ENCODE assay signal across 8 mouse cellular contexts in the genomic region with DNA sequence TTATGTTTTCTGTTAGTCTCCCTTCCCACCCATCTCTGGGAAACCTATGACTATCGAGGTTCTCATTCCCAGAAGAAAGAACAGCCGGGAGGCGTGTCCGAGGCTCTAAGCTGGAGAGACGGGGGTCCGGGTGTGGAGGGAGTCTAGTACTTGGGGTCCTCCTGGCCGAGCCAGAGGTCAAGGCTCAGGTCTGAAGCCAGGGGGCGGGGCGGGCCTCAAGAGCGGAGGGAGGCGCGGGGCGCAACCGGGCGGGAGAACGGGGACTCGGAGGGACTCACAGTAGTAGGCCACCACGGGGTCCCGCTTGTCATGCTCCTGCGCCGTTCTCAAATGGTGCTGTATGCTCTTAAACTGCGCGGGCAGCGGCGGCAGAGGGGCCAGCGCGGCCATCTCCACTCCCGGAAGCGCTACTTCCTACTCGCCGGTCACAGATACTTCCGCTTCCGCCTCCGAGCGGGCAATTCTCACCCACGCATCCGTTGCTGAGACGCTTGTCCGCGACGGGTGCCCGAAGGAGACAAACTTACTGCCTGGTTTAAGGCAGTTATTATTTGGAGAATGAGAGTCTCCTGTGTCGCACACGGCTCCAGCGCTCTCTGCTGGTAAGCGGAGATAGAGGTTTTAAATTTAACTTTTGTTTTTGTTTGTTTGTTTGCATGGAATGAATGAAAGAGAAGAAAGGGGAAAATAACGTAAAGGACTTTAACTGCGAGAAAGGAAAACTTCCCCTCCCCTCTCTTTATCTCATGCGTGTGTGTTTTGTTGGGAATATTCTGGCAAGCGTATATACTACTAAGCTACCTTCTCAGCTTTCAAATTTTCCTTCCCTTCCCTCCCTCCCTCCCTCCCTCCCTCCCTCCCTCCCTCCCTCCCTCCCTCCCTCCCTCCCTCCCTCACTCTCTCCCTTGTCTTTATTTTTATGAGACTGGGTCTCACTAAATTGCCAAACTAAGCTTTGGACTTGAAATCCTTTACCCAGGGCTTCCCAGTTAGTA. TPM values are rescaled to one million over a fixed set of nuclear protein-coding genes. Genes with fewer than 3 reads are reported as not detected.
DNase-seq lines count a peak whose midpoint lies in the region; ATAC-seq lines count a peak whose summit lies in the region.

A gene (minus strand): TSS at position 489 of the 995 bp plus-strand sequence.
A gene (plus strand): TSS at position 520 of the 995 bp plus-strand sequence.

- peak within 1 kb of the TSS; percentile 74 for H3K9ac ChIP-seq in intestine, embryonic 14.5 days (ENCODE audit: low read length)

- no peaks in the 10 kb centered on the region for H3K9me3 ChIP-seq in intestine, embryonic 14.5 days (ENCODE audit: control insufficient read depth, low read length)

- no peaks in the 10 kb centered on the region for H3K27me3 ChIP-seq in intestine, embryonic 14.5 days (replicated peaks; ENCODE audit: control insufficient read depth, insufficient read depth, low read length)

- WGBS in intestine, embryonic 14.5 days: under 1% methylated on average over 50 of the region's 50 CpGs

- H3K4me1 ChIP-seq in intestine, embryonic 14.5 days (replicated peaks; ENCODE audit: control insufficient read depth, insufficient read depth, low read length): peaks cover 10% of the 10 kb centered on the region

- intact Hi-C loops in left cerebral cortex, postnatal 14 days (cut with DNase I): loop anchor here (2.0 kb wide), 2 partner anchors 253 to 301 kb away; no protein-coding TSS in a partner anchor

- peak within 1 kb of the TSS; percentile 92 for H3K4me3 ChIP-seq in intestine, embryonic 14.5 days (ENCODE audit: low read depth, low read length)

- peak within 1 kb of the TSS; percentile 78 for H3K4me2 ChIP-seq in intestine, embryonic 14.5 days (ENCODE audit: low read length)

- peak within 1 kb of the TSS; percentile 39; the same call in 1 of the 2 replicates for H3K27ac ChIP-seq in intestine, embryonic 14.5 days (ENCODE audit: low read depth)

- DNase-seq in adrenal gland, adult 18-20 months (ENCODE audit: low spot score in 2 of 2): peak; percentile 96 to 98
- DNase-seq in embryo, embryonic 11 days: peak; percentile 97
- DNase-seq in gastrocnemius, postnatal 25 days: peak; percentile 96
- peak; percentile 94 for DNase-seq in intestine, embryonic 14.5 days (ENCODE audit: low spot score)
- DNase-seq in left cerebral cortex, postnatal 14 days (ENCODE audit: low spot score in 2 of 2): peak; percentile 98 to 99
- DNase-seq in mesoderm, embryonic 11.5 days (ENCODE audit: low read depth, low spot score): peak; percentile 96
- peak; percentile 99 for DNase-seq in right cerebral cortex, postnatal 36 days (ENCODE audit: low spot score in 2 of 2)
- DNase-seq in yolk sac, embryonic 10.5 days (ENCODE audit: low spot score): peak; percentile 94

- peak; percentile 96 for ATAC-seq in intestine, embryonic 14.5 days (replicated peaks; ENCODE audit: low FRiP score, low TSS enrichment, low read depth)

- H3K36me3 ChIP-seq in intestine, embryonic 14.5 days (ENCODE audit: control insufficient read depth, insufficient read depth, low read length): no peaks in the 10 kb centered on the region

RNA-seq across cellular contexts. Expression of the first gene that starts in this region (rescaled TPM):
- 10 to 100 TPM; 47.1 to 54.0 TPM for total RNA-seq in adrenal gland, adult 18-20 months (2021)
- total RNA-seq in gastrocnemius, postnatal 25 days (2021): 10 to 100 TPM; 24.3 to 28.9 TPM
- polyA plus RNA-seq in intestine, embryonic 14.5 days (2014; fragmentation: Nextera tagmentation; extraction: Ambion mirVana): 93.5 and 106 TPM in 2 replicates
- total RNA-seq in left cerebral cortex, postnatal 14 days (2021): 10 to 100 TPM; 68.9 to 79.7 TPM

RNA-seq across cellular contexts. Expression of the second gene that starts in this region (rescaled TPM):
- total RNA-seq in adrenal gland, adult 18-20 months (2021): under 1 TPM in 1 of 2 experiments, not detected in 1; 0.29 TPM
- total RNA-seq in gastrocnemius, postnatal 25 days (2021): under 1 TPM; 0.38 to 0.99 TPM
- polyA plus RNA-seq in intestine, embryonic 14.5 days (2014; fragmentation: Nextera tagmentation; extraction: Ambion mirVana): 0.34 and 0.45 TPM in 2 replicates
- 1 to 10 TPM; 2.8 to 6.0 TPM for total RNA-seq in left cerebral cortex, postnatal 14 days (2021)

Comparison
In these comparisons a context has a peak if more than half of its experiments do, and no peak if none do; other contexts are left out.
1. Peak in every context shown above with its lines: DNase-seq, ATAC-seq, H3K4me3 ChIP-seq and H3K27ac ChIP-seq.